Mouse (Mus musculus): ENCODE data around the gene 2310007B03Rik.

- TF ChIP-seq CTCF (IDR thresholded peaks at IDR 0.05; ENCODE audit: borderline replicate concordance, control insufficient read depth, extremely low read depth, insufficient read depth, low read length, poor library complexity), result no peak
- no peak for TF ChIP-seq POLR2A (IDR thresholded peaks at IDR 0.05; ENCODE audit: control insufficient read depth, extremely low read depth, insufficient read depth, low read length, poor library complexity)
Measured at GRCm38 (mm10) chr1:93206277-93206970, 45.7 kb upstream of the 2310007B03Rik start.
